Mouse (Mus musculus): ENCODE results near the gene Gzmc.
"Not testable (repeated sequence)": the region's sequence is repeated elsewhere in the genome, so short reads cannot be mapped to it uniquely, and the experiment has no call there.

Gzmc gene

DNA sequence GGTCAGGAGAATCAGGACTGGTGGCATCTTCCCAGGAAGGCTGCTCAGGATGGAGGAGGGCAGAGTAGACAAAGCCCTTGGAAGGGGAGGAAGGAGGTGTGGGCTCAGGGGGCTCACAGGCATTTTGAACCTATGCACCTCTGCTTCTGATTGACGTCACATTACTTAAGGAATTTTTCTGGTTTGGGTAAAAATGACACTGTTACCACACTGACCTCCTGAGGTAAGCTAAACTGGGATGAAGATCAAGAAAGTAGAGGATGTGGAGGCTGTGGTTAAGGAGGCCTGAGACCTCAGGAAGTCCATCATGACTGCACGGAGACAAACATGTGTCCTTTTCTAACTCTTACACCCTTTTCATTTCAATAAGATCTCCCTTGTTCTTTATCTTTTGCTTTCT lies at the start of gene Gzmc:
Gene Gzmc, minus strand, starts transcription at position 101 of the 400 bp plus-strand sequence.
- DNase-seq (ENCODE audit: low read depth), result no peak

DNA sequence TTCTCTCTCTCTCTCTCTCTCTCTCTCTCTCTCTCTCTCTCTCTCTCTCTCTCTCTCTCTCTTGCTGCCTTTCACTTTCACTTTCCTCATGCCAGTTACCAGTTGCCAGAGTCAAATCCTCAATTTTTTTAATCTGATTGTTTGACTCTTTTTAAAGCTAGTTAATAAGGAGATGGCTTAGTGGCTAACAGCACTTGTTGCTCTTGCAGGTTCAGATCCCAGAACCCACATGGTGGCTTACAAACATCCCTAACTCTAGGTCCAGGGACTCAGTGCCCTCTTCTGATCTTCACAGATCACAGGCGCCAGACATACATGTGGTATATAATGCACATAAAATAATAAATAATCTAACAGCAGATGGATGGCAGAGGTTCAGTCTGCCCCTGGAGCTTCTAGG lies 49.4 kb upstream of the Gzmc start:
- DNase-seq (ENCODE audit: low read depth), result peak; percentile 71

DNA sequence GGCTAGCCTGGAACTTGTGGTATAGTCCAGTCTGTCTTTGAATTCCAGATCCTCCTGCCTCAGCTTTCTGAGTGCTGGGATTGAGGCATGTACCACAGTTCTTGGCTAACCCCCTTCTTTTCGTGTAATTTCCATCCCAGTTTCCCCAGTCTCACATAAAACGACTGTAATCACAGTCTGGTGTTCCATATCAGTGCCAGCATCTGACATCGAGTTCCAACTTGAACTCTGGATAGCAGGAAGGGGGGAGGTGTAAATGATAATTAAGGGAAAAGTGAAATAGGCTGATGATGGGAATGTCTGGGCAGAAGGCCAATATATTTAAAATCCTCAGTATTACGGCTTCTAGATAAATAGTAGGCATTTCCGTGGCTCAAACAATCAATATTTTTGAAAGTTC lies 46.6 kb upstream of the Gzmc start:
- no peak for DNase-seq (ENCODE audit: low read depth)

DNA sequence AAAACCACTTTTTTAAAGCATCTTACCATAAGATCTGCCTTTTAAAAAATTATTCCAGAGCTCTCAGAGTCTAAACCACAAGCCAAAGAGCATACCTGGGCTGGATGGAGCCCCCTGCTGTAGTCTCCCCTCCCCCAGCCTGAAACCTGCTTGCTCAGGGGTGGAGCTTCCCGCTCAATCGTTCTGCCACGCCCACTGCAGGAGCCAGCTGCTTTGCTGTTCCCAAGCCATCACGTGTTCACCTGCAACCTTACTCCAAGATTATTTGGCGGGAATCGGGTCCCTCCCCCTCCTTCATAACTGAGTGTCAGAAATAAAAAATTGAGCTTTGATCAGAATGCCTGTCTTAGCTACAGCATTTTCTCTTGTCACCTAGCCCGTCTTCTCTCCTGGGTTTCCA lies 44.2 kb upstream of the Gzmc start:
- not testable (repeated sequence) for DNase-seq (ENCODE audit: low read depth)

DNA sequence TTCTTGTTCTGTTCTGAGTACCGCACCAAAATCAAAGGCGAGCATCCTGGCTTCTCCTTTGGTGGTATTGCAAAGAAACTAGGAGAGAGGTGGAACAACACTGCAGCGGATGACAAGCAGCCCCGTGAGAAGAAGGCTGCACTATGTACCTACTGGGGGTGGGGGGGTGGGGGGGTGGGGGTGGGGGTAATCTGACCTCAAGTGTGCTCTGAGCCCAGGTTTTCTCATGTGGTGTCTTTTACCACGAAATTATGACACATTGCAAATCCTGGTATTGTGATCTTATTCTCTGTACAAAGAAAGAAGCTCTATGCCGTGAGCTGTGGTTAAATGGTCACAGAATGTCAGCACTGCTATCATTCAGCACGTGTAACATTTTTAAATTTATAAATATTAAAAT lies 41.6 kb upstream of the Gzmc start:
- DNase-seq (ENCODE audit: low read depth), result peak; percentile 75

DNA sequence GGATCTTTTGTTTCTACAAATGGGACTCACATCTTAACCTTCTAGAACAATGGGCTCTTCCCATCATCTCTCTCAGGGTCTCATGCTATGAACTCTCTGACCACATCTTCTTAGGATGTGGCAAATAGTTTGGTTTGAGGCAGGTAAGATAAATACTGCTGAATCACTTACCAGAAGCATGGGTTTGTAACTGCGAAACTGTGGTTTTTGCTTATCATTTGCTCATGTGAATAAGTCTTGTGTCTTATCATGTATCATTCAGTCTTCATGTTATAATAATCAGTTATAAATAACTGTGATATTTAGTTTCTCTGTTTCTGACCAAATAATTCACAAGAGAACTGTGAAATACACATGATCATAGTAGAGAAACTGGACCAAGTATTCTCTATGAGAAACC lies 31.7 kb upstream of the Gzmc start:
- DNase-seq (ENCODE audit: low read depth), result no peak

DNA sequence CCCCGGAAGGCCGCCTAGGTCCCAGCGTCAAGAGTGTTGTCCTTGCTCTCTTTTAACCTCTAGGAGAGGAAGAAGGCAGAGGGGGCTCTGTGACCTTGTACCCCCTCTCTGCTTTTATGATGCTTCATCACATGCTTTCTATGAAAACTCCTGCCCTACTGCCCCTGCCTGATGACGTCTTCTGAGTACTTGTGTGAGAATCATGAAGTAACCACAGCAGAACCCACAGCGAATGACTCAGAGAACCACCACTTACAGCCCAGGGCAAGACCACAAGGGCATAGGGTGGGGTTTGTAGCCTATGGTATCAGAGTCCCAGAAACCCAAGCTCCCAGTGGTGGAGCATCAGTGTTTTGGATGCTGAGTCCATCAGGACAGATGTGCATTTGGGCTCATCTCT lies 27.7 kb upstream of the Gzmc start, which contains the start of gene Gzmb:
Gene Gzmb, minus strand, starts transcription at position 108 of the 400 bp plus-strand sequence.
- peak; percentile 86 for DNase-seq (ENCODE audit: low read depth)

DNA sequence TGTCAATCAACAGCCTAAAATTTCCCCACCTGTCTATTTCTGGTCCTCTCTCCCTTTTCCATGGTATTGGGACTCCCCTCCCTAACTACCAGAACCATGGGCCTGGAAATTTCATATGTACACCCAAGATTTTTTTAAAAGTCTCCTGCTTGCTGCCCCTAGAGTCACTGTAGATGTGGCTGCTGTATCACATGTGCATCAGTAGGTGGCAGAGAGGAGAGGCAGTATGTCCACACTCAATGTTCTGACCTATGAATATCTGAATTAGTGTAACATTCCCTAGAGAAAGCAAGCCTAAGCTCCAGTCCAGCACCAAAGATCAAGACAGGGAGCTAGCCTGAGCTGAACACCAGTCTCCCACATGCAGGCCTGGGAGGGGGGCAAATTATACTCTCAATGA lies 6.0 kb upstream of the Gzmc start:
- peak; percentile 63 for DNase-seq (ENCODE audit: low read depth)

DNA sequence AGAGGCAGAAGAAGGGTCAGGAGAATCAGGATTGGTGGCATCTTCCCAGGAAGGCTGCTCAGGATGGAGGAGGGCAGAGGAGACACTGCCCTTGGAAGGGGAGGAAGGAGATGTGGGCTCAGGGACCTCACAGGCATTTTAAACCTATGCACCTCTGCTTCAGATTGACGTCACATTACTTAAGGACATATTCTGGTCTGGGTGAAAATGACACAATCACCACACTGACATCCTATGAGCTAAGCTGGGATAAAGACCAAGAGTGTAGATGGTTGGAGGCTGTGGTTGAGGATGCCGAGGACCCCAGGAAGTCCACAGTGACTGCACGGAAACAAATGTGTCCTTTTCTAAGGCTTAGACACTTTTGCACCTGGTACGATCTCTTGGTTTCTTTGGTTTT lies 23.1 kb downstream of the Gzmc start, which contains the start of gene Gzmf:
Gene Gzmf, minus strand, starts transcription at position 101 of the 400 bp plus-strand sequence.
- DNase-seq (ENCODE audit: low read depth), result no peak

DNA sequence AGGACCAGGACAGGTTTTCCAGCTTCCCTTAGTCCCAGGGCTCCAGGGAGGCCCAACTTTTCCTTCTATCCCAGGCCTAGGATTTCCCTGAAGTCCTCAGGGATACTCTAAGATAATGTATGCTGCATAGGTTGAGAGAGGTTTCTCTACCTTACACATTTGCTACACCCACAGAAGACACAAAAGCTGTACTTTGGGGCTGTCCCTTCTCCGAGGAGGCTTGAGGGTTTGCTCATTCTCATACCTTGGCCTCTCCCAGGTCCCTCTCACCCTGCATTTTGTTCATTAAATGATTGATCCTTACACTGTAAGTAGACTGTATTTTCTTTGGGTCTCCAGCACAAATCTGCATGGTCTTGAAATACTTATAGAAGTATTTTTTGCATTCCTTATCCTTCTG lies 28.8 kb downstream of the Gzmc start:
- peak; percentile 65 for DNase-seq (ENCODE audit: low read depth)

DNA sequence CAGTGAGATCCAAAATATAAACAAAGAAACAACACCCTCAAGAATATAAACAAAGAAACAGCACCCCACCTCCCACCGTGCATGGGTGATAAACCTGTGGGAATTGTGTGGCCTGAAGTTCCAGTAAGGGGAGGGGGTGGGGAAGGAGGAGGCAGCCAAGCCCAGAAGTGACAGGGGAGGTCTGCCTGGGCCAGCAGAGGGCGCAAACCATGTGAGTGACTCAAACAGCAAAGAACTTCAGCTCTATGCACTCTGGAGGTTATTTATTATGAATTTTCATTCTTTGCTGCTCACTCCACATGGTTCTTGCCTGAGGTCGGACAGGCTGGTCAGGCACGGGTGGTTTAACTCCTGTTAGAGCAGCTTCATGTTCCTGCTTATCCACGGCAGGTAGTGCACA lies 29.4 kb downstream of the Gzmc start:
- peak; percentile 90 for DNase-seq (ENCODE audit: low read depth)

DNA sequence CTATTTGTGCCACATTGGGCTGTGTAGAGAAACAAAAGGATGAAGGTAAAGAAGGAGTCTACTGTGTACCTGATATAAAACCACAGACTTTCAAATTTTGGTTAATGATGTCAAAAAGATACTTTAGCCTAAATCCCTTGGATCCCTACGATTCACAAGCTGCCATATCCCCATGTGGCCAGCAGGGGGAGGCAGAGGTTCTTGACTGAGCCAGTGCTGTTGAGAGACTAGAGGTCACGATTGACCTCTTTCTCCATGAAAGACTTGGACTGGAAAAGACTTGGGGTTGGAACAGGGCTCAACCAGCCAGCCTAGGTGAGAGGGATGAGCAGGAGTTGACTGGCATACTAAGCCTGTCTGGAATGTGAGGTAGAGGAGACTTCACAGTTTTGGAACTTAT lies 30.5 kb downstream of the Gzmc start:
- peak; percentile 88 for DNase-seq (ENCODE audit: low read depth)

DNA sequence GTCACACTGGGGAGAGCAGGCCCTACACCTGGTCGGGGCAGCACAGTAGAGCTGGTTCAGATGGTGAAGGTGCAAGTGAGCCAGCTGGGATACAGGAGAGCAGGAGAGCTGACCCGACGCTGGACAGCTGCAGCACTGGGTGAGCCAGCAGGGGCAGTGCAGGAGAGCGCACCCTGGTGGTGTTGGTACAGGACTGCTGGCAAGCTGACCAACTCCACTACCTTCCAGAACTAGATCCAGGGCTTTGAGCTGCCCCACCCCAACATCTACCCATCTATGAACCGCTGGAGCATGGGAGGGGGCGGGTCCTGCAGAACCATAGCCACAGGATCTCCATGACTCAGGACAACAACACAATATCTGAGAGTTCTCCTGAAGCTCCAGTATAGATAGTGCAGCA lies 47.5 kb downstream of the Gzmc start:
- DNase-seq (ENCODE audit: low read depth), result no peak

DNA sequence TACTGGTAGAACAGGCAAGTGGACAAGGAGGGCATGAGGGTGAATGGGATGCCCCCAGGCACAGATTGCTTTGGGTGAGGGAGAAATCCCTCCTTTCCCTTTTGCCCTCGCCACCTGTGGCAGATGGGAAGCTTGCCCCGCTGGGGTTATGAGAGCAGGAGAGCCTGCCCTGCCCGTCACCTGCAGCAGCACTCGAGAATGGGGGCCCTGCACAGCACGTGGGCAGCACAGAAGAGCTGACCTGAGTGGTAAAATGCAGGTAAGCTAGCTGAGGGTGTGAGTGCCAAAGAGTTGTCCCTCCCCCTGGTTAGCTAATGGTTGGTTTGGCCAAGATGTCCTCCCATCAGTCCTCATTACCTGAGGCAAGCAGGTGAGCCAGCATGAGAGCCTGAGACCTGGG lies 47.9 kb downstream of the Gzmc start:
- DNase-seq (ENCODE audit: low read depth), result no peak

All from induced T-regulatory cell, adult 2 months (primary cell).